Mouse (Mus musculus) mesoderm, embryonic 11.5 days (tissue): ENCODE results near the gene Chd9.

Source experiments
- DNase-seq: peaks from one replicate; pipeline ENCODE4 v3.0.0-alpha.2; 2012; ENCODE audit warnings: low read depth, low spot score

The Chd9 gene

DNA sequence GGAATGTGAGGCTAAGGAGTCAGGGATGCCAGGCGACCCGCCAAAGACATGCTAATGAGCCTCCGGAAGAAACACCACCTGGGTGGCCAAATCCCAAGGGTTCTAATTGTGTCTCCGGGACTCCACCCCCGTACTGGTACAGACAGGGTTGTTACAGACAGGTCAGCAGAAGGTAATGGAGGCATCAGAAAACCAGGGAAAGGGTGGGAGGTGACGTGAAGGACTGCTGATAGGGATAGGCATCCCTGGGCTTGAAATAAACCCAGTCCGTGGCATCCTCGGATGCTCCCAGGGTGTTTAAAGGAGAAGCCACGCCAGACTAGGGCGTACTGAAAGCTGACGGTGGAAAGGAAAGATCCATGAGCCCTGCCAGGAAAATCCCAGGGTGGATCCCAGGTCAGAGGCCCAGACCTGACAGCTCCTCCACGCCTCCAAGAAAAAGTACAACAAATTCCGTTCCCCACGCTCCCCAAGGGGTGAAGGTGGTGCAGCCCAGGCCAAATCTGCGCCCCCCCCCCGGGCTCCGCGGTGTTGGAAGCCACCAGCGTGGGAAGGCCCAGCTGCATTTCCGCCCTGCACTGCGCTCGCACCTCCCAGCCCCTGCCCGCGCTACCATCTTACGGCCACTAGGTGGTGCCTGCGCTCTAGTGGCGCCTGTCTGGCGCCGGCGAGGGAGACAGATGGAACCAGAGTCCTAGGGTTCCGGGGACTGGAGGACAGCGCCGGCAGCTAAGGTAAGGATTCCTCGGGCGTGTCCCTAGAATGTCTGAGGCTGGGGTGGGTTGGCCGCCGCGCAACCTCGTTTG is at the start of gene Chd9:
Gene Chd9, plus strand, starts transcription at position 172 of the 806 bp plus-strand sequence.
- DNase-seq = peak; percentile 95

DNA sequence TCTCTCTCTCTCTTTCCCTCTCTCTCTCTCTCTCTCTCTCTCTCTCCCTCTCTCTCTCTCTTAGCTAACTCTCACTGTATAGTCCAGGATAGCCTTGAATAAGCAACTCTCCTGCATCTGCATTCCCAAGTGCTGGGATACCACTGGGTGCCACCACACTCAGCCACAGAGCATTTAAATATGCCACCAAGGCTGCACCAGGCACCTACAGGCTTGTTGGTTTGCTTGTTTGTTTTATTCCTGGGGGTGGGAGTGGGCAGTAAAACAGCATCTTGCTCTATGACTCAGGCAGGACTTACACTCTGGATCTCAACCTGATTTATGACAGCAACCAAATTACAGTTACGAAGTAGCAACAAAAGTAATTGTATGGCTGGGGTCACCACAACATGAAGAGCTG is 36.5 kb upstream of the Chd9 start:
- DNase-seq = no peak

- peak; percentile 84 for DNase-seq
These were observed 34.4 kb upstream of the Chd9 start for GRCm38 (mm10) chr8:90793710-90794109.

DNA sequence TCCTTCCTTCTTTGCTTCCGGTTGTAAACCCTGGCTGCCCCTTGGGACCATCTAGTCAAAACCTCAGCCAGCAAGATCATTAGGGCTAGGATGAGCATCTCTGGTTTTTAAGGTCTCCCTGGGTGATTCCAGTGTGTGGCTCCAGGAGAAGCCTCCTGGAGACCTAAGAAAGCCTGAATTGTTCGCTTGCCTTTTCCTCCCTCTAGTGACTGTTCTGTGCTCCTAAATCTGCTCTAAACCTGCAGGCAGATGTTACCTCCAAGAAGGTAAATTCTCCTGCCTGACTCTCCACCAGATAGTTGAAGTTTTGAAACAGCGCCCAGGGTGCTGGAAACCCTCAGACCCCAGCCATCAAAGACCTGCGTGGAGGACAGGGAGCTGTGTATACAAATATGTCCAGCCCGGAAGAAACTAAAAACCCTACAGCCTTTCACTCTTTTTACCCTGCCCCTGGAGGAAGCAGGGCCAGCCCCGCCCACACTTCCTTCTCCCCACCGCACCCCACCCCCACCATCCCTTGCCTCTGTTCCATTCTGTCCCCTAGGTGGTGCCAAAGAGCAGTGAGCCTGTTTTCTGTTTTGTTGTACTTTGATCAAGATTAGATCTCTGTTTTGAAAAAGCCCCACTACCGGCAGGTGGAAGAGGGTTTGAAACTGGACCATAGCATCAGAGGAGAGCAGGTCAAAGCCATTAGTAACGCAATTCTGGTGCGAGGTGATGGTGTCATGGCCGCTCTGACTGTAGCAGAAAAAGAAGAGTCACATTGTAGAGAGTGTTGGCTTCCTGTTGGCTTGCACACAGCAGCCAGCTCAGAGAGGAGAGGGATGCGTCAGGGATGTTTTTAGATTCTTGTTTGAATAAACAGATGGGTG is 32.9 kb upstream of the Chd9 start:
- peak; percentile 77 for DNase-seq

DNA sequence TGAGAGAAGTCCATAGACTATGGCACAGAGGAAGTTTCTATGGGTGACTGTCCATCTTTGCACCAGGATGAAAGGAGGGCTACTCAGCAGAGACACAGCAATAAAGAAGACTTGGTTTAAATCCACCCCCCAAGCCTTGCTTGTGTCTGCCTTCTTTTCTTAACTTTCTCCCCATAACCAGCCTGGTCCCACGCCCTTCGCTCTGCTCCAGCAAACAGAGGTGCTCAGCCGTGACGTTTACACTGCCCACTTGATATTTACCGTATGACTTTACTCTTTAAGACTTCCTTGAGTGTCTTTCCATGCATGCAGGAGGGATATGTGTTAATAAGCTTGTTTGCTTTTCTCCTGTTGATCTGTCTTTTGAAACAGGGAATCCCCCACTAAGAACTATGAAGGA is 28.7 kb upstream of the Chd9 start:
- no peak for DNase-seq

- peak; percentile 37 for DNase-seq
These were observed 14.4 kb upstream of the Chd9 start for GRCm38 (mm10) chr8:90813602-90814320.

- no peak for DNase-seq
These were observed 11.9 kb upstream of the Chd9 start for GRCm38 (mm10) chr8:90816061-90816882.

DNA sequence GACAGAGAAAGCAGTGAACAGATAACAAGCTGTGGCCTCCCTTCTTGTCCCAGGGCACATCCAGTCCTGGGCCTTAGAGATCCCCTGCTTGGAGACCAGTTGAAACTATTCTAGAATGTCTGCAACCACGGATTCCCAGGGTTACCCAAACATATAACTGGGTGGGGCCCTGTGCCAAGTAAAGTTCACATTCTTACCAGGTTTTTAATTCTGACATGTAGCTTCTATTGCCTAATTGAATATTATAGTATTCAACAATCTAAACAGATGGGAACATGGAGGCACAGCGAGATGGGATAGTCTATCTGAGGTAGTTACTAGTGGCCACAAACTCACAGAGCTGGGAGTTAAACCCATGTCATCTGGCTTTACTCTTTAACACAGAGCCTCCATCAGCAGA is 10.9 kb upstream of the Chd9 start, which contains the start of gene Gm19935:
Gene Gm19935, minus strand, starts transcription at position 101 of the 400 bp plus-strand sequence.
- no peak for DNase-seq

GRCm38 (mm10) chr8:90819561-90820320 is 8.4 kb upstream of the Chd9 start:
- DNase-seq = no peak

DNA sequence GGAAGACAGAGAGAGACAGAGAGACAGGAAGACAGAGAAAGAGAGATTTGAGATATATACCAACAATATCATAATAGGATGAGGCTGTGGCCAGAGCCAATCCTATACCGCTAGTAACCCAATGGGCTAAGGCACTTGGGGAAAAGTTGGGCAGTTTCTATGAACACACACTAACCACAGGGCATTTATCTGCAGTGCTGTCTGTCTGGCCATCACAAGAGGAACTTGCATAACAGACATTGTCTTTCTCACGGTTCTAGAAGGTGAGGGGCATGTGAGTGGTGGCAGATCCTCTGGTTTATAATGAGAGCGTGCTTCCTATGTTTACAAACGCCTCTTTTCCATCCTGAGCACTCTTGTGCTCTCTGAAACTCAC is 7.8 kb upstream of the Chd9 start:
- DNase-seq = no peak

- DNase-seq = peak; percentile 55
These were observed 5.7 kb upstream of the Chd9 start for GRCm38 (mm10) chr8:90822443-90822842.

DNA sequence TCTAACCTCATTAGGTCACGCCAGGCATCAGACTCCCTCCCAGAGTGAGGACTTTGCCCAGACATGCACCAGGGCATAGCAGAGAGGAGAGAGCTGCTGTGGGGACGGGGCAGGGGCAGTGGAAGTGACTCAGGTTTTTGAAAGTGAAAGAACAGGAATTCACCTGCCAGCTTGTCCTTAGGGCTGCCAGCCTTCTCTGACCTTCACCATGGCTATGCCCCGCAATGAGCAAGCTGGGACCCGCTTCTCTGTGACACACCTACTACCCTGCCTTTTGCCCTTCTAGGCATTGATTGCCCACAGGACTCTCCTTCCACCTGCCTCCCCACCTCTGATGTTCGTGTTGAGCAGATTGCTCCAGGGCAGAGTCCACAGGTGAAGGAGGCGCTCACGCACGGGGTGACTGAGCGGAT is 2.7 kb upstream of the Chd9 start:
- DNase-seq = no peak

GRCm38 (mm10) chr8:90828987-90829740 is 1.0 kb downstream of the Chd9 start:
- peak; percentile 35 for DNase-seq

DNA sequence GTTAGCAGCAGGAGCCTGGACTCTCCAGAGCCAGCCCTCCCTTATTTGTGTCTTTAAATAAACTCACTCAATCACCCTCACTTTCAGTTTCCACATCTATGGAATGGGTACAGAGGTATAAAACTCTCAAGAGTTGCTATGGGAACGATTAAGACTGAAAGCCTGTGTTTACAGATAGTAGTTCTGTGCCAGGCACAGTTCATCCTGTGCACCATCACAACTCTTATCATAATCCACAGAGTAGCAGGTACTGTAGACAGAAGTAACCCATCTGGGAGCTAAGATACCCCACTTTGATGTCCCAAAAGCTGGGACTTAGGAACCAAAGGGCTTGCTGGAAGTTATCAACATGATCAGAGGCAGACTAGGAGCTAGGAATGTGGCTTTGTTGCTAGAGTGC is 1.7 kb downstream of the Chd9 start:
- DNase-seq = no peak

GRCm38 (mm10) chr8:90830980-90831379 is 2.8 kb downstream of the Chd9 start:
- no peak for DNase-seq

- peak; percentile 30 for DNase-seq
These were observed 4.6 kb downstream of the Chd9 start for GRCm38 (mm10) chr8:90832576-90833289.

- DNase-seq = no peak
These were observed 5.6 kb downstream of the Chd9 start for GRCm38 (mm10) chr8:90833628-90834320.

DNA sequence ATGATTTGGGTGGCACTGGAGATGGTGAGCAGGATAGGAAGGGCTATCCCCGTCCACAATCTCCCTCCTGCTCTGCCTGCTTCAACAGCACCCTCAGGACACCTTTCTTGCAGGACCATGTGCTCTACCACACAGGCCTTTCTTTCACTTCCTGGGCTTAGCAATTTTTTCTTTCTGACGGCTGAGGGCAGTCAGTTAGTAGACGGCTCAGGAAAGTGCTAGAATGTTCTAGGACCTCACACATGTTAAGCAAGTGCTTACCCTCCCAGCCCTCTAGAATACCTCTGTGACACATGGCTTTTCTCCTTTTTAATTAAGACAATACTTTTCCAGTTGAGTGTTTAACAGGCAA is 6.1 kb downstream of the Chd9 start:
- DNase-seq = no peak
